Mouse (Mus musculus) left cerebral cortex, postnatal 14 days (tissue): ENCODE results near the gene Asna1. TPM values are rescaled to one million over a fixed set of nuclear protein-coding genes. Genes with fewer than 3 reads are reported as not detected.

Source experiments
- microRNA-seq, 2 experiments: library from miRNA; unstranded; fragments of <30 nt; microRNA quantifications; one replicate each; pipeline ENCODE4 v1.2.0; 2022
- total RNA-seq, 2 experiments: library from RNA; stranded (reverse); gene quantifications; 2 replicates each; pipeline ENCODE4 v1.2.3; 2021

Gene Asna1
- total RNA-seq, 2 experiments from 2014 or later: 116 to 117 TPM

Small RNAs within 50 kb of the gene (microRNA-seq; reads per million reads assigned to microRNA genes)
- 12.8 to 17.9 reads per million in 2 experiments for gene Mir7070

Other genes starting within 250 kb of the Asna1 start
- gene Nfix, start 224.9 kb downstream of the Asna1 start, total RNA-seq: 100 to 1,000 TPM; 402 to 429 TPM
- 1 to 10 TPM; 8.0 to 9.6 TPM for gene Dand5, start 202.5 kb downstream of the Asna1 start, total RNA-seq
- gene Gadd45gip1, start 193.8 kb downstream of the Asna1 start, total RNA-seq: 10 to 100 TPM; 23.4 to 23.6 TPM
- gene Rad23a, start 184.6 kb downstream of the Asna1 start, total RNA-seq: 10 to 100 TPM; 59.5 to 72.0 TPM
- gene Calr, start 178.3 kb downstream of the Asna1 start, total RNA-seq: 100 to 1,000 TPM; 495 to 553 TPM
- gene Farsa, start 168.3 kb downstream of the Asna1 start, total RNA-seq: 10 to 100 TPM; 50.1 to 51.6 TPM
- 10 to 100 TPM; 11.5 to 13.4 TPM for gene Syce2, start 153.2 kb downstream of the Asna1 start, total RNA-seq
- gene Gcdh, start 131.4 kb downstream of the Asna1 start, total RNA-seq: 10 to 100 TPM; 36.5 to 38.9 TPM
- not detected for gene Klf1, start 123.4 kb downstream of the Asna1 start, total RNA-seq
- 1 to 10 TPM; 2.9 TPM for gene Dnase2a, start 116.7 kb downstream of the Asna1 start, total RNA-seq
- gene Mast1, start 87.9 kb downstream of the Asna1 start, total RNA-seq: 100 to 1,000 TPM; 139 to 146 TPM
- 1 to 10 TPM; 1.6 to 2.1 TPM for gene Rtbdn, start 78.3 kb downstream of the Asna1 start, total RNA-seq
- gene Gm49661, start 55.8 kb downstream of the Asna1 start, total RNA-seq: not detected
- 100 to 1,000 TPM; 402 to 429 TPM for gene Prdx2, start 55.7 kb downstream of the Asna1 start, total RNA-seq
- 10 to 100 TPM; 38.1 to 52.0 TPM for gene Rnaseh2a, start 55.5 kb downstream of the Asna1 start, total RNA-seq
- gene Junb, start 46.6 kb downstream of the Asna1 start, total RNA-seq: 10 to 100 TPM; 51.5 to 65.4 TPM
- 1 to 10 TPM; 7.5 to 8.1 TPM for gene Hook2, start 34.7 kb downstream of the Asna1 start, total RNA-seq
- gene Best2, start 10.8 kb downstream of the Asna1 start, total RNA-seq: not detected
- gene Trir, start 1.5 kb upstream of the Asna1 start, total RNA-seq: 100 to 1,000 TPM; 128 to 146 TPM
- gene Tnpo2, start 11.6 kb upstream of the Asna1 start, total RNA-seq: 100 to 1,000 TPM; 165 to 171 TPM
- 10 to 100 TPM; 38.3 to 39.9 TPM for gene Fbxw9, start 34.8 kb upstream of the Asna1 start, total RNA-seq
- not detected for gene Gm5741, start 42.7 kb upstream of the Asna1 start, total RNA-seq
- gene Dhps, start 46.5 kb upstream of the Asna1 start, total RNA-seq: 10 to 100 TPM; 57.9 to 67.6 TPM
- 10 to 100 TPM; 52.7 to 53.5 TPM for gene Wdr83os, start 55.5 kb upstream of the Asna1 start, total RNA-seq
- 10 to 100 TPM; 27.5 to 36.1 TPM for gene Wdr83, start 56.0 kb upstream of the Asna1 start, total RNA-seq
- gene Man2b1, start 58.0 kb upstream of the Asna1 start, total RNA-seq: 10 to 100 TPM; 42.6 to 42.9 TPM
- 1 to 10 TPM; 5.8 to 6.0 TPM for gene Zfp791, start 97.8 kb upstream of the Asna1 start, total RNA-seq
- not detected for gene Cks1brt, start 126.6 kb upstream of the Asna1 start, total RNA-seq
- gene Olfr371, start 200.7 kb upstream of the Asna1 start, total RNA-seq: not detected